Comparison of ENCODE assay signal across 12 mouse cellular contexts in genomic region chr14:27367117-27367711, GRCm38 (mm10).
A peak's percentile ranks its signal among the peaks of the same experiment; 100 is the strongest.
DNase-seq lines count a peak whose midpoint lies in the region; ATAC-seq and TF ChIP-seq lines count a peak whose summit lies in the region.
"Had no signal": no experiment of that assay in that cellular context is flagged by ENCODE, and none has a peak within 500 bp of the region (broad histone marks: within the 10 kb centered on the region; RNA-seq: fewer than 3 reads in every experiment).

No protein-coding gene starts in this region.

- H3K4me3 ChIP-seq in megakaryocyte, embryonic 14.5 days (replicated peaks) = peak overlapping the region; percentile 71
- no peak overlapping the region for H3K4me3 ChIP-seq in hindbrain, postnatal 0 days (ENCODE audit: low read length)
- H3K4me3 ChIP-seq in midbrain, embryonic 14.5 days (replicated peaks; ENCODE audit: low read depth, low read length) = no peak overlapping the region

- no peaks in the 10 kb centered on the region for H3K9me3 ChIP-seq in megakaryocyte, embryonic 14.5 days
- no peaks in the 10 kb centered on the region for H3K9me3 ChIP-seq in hindbrain, postnatal 0 days (ENCODE audit: low read length)
- H3K9me3 ChIP-seq in midbrain, embryonic 14.5 days (ENCODE audit: control insufficient read depth, low read length) = no peaks in the 10 kb centered on the region

- peak; percentile 91 for DNase-seq in heart, adult 11 months
- DNase-seq in heart, adult 18-20 months = no peak
- DNase-seq in hindbrain, postnatal 0 days (ENCODE audit: low spot score) = peak; percentile 48
- DNase-seq in skeletal muscle tissue, adult 2 months (ENCODE audit: low read depth, low spot score) = peak; percentile 43
- no peak for DNase-seq in midbrain, embryonic 14.5 days
- DNase-seq in thymus, postnatal 0 days (ENCODE audit: low spot score) = no peak
- DNase-seq: heart, postnatal 10 days; layer of hippocampus, adult 9-11 months; right cerebral cortex, postnatal 14 days; thymus, adult 2 months had no signal

- ATAC-seq in megakaryocyte, adult 5-6 weeks (ENCODE audit: poor library complexity, severe bottlenecking) = no peak
- ATAC-seq in hindbrain, postnatal 0 days = peak; percentile 73; the same call in 1 of the 2 replicates
- no peak for ATAC-seq in midbrain, embryonic 14.5 days (ENCODE audit: low FRiP score, low TSS enrichment)

- H3K27me3 ChIP-seq in megakaryocyte, embryonic 14.5 days (replicated peaks) = no peaks in the 10 kb centered on the region
- no peaks in the 10 kb centered on the region for H3K27me3 ChIP-seq in hindbrain, postnatal 0 days (ENCODE audit: insufficient read depth, low read length)
- no peaks in the 10 kb centered on the region for H3K27me3 ChIP-seq in midbrain, embryonic 14.5 days (ENCODE audit: control insufficient read depth, insufficient read depth, low read length)

- H3K36me3 ChIP-seq in megakaryocyte, embryonic 14.5 days (replicated peaks; ENCODE audit: low read length) = peaks cover 85% of the 10 kb centered on the region
- no peaks in the 10 kb centered on the region for H3K36me3 ChIP-seq in hindbrain, postnatal 0 days (ENCODE audit: insufficient read depth, low read length)
- no peaks in the 10 kb centered on the region for H3K36me3 ChIP-seq in midbrain, embryonic 14.5 days (ENCODE audit: control insufficient read depth, insufficient read depth, low read length)

- no peak overlapping the region for H3K4me2 ChIP-seq in hindbrain, postnatal 0 days (ENCODE audit: low read depth, low read length)
- H3K4me2 ChIP-seq in midbrain, embryonic 14.5 days (ENCODE audit: low read length) = no peak overlapping the region

- peak overlapping the region; percentile 52; the same call in 1 of the 2 replicates for H3K27ac ChIP-seq in hindbrain, postnatal 0 days
- no peak overlapping the region for H3K27ac ChIP-seq in midbrain, embryonic 14.5 days (replicated peaks; ENCODE audit: low read depth, low read length)

- no peak overlapping the region for H3K9ac ChIP-seq in hindbrain, postnatal 0 days (replicated peaks; ENCODE audit: low read length)
- H3K9ac ChIP-seq in midbrain, embryonic 14.5 days (replicated peaks; ENCODE audit: low read length) = no peak overlapping the region

- peaks cover 93% of the 10 kb centered on the region for H3K4me1 ChIP-seq in megakaryocyte, embryonic 14.5 days
- no peaks in the 10 kb centered on the region for H3K4me1 ChIP-seq in hindbrain, postnatal 0 days (ENCODE audit: insufficient read depth, low read length)
- no peaks in the 10 kb centered on the region for H3K4me1 ChIP-seq in midbrain, embryonic 14.5 days (ENCODE audit: control insufficient read depth, insufficient read depth, low read length)

- TF ChIP-seq CTCF in hindbrain, postnatal 0 days (IDR thresholded peaks at IDR 0.05; ENCODE audit: low read depth) = no peak

- WGBS in hindbrain, postnatal 0 days = 59% methylated on average over 10 of the region's 10 CpGs
- 83% methylated on average over 10 of the region's 10 CpGs for WGBS in midbrain, embryonic 14.5 days

Comparison
In these comparisons a context has a peak if more than half of its experiments do, and no peak if none do; other contexts are left out.
1. DNase-seq: peak in heart, adult 11 months (single experiment), hindbrain, postnatal 0 days (single experiment) and skeletal muscle tissue, adult 2 months (single experiment); none in heart, adult 18-20 months (0 of 2), midbrain, embryonic 14.5 days (single experiment) and thymus, postnatal 0 days (single experiment).